In the genomic region with DNA sequence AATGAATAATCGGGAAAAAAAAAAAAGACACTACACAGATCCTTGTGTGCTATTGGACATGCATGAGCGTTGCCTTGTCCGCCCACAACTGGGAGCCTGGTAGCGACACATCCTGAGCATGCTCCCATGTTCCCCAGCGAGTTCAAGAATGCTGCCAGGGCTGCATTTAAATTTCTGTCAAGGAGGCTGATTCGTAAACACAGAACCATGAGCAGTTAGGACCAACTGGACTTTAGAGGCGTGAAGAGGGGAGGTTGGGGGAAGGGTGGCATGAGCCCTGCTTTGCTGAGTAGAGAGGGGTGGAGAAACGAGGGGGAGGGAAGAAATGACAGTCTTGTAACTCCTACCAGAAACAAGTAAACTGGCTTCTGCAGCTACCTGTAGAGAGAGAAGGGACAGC, we compare ENCODE assay signal across 11 mouse cellular contexts.
A peak's percentile ranks its signal among the peaks of the same experiment; 100 is the strongest.
DNase-seq lines count a peak whose midpoint lies in the region; ATAC-seq lines count a peak whose summit lies in the region.
"Had no signal": no experiment of that assay in that cellular context is flagged by ENCODE, and none has a peak within 500 bp of the region (broad histone marks: within the 10 kb centered on the region; RNA-seq: fewer than 3 reads in every experiment).

No protein-coding gene starts in this region.

- no peak for ATAC-seq in neural tube, embryonic 12.5 days (ENCODE audit: low FRiP score, low read depth)

- peak overlapping the region; percentile 44 for H3K4me2 ChIP-seq in neural tube, embryonic 12.5 days (replicated peaks)

- 44% methylated on average over 8 of the region's 8 CpGs for WGBS in hindbrain, embryonic 10.5 days
- 31% methylated on average over 8 of the region's 8 CpGs for WGBS in neural tube, embryonic 12.5 days

- H3K36me3 ChIP-seq in hindbrain, embryonic 10.5 days, result no peaks in the 10 kb centered on the region
- no peaks in the 10 kb centered on the region for H3K36me3 ChIP-seq in neural tube, embryonic 12.5 days

- peaks cover 20% of the 10 kb centered on the region for H3K4me1 ChIP-seq in hindbrain, embryonic 10.5 days (replicated peaks)
- peaks cover 13% of the 10 kb centered on the region for H3K4me1 ChIP-seq in neural tube, embryonic 12.5 days

- H3K27ac ChIP-seq in hindbrain, embryonic 10.5 days, result no peak overlapping the region
- no peak overlapping the region for H3K27ac ChIP-seq in neural tube, embryonic 12.5 days

- H3K27me3 ChIP-seq in hindbrain, embryonic 10.5 days (ENCODE audit: insufficient read depth, poor library complexity, severe bottlenecking), result peaks cover 45% of the 10 kb centered on the region
- no peaks in the 10 kb centered on the region; the same call in 1 of the 2 replicates for H3K27me3 ChIP-seq in neural tube, embryonic 12.5 days (replicated peaks)

- no peak overlapping the region for H3K9ac ChIP-seq in neural tube, embryonic 12.5 days

- H3K4me3 ChIP-seq in hindbrain, embryonic 10.5 days, result no peak overlapping the region
- H3K4me3 ChIP-seq in neural tube, embryonic 12.5 days, result no peak overlapping the region

- no peaks in the 10 kb centered on the region for H3K9me3 ChIP-seq in hindbrain, embryonic 10.5 days
- H3K9me3 ChIP-seq in neural tube, embryonic 12.5 days, result no peaks in the 10 kb centered on the region

- intact Hi-C loops in left cerebral cortex, postnatal 25 days (cut with DNase I), result no loop called here
- intact Hi-C loops in left cerebral cortex, postnatal 4 days (cut with DNase I), result no loop called here

- peak; percentile 4 to 19 for DNase-seq in left cerebral cortex, postnatal 25 days (ENCODE audit: low spot score in 2 of 2)
- DNase-seq in left cerebral cortex, postnatal 4 days, result no peak
- peak; percentile 25 for DNase-seq in hindbrain, embryonic 10.5 days (ENCODE audit: low spot score)
- peak; percentile 36 to 55 for DNase-seq in kidney, postnatal 4 days
- no peak for DNase-seq in MN1 (ENCODE audit: low spot score)
- no peak for DNase-seq in urinary bladder, adult 18-20 months (ENCODE audit: low spot score in 2 of 2)
- DNase-seq: adrenal gland, postnatal 14 days; cerebellum, postnatal 25 days; right cerebral cortex, postnatal 25 days; thymus, adult 2 months had no signal

Comparison
In these comparisons a context has a peak if more than half of its experiments do, and no peak if none do; other contexts are left out.
1. DNase-seq: peak in left cerebral cortex, postnatal 25 days (2 of 2), hindbrain, embryonic 10.5 days (single experiment) and kidney, postnatal 4 days (2 of 2); none in left cerebral cortex, postnatal 4 days (single experiment), MN1 (single experiment) and urinary bladder, adult 18-20 months (0 of 2).